Comparison of ENCODE assay signal across 8 mouse cellular contexts in the genomic region with DNA sequence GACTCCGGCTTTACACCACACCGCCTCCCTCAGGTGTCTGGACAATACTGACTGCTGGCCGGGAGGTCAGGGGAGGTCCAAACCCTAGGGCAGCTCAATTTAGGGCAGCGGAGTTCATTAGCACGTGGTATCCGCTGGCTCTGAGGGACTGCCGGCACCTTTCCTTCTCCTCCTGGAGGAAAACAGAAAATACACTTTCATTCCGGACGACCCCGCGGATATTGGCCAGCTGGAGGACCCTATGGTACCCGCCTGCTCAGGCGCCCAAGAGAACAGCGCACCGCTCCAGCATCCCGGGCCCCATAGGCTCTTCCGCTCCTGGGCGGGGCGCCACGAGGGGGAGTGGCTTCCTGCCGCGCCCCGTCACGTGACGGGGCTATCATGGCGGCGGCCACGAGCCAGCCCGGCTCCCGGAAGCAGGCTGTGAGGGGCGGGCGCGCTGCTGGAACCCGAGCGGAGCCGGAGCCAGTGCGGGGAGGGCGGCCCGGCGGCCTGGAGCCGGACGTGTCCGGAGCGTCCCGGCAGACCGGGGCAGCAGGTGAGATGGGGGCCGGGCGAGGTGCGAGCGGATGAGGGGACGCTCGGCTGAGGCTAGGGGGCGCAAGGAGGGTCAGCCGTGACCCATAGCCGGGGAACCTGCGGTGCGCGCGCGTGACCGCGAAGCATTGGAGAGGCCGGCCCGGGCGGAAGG. TPM values are rescaled to one million over a fixed set of nuclear protein-coding genes. Genes with fewer than 3 reads are reported as not detected.
DNase-seq lines count a peak whose midpoint lies in the region; ATAC-seq and TF ChIP-seq lines count a peak whose summit lies in the region.

Gene Mfsd5 (plus strand): TSS at position 363 of the 691 bp plus-strand sequence.

- peaks cover 18% of the 10 kb centered on the region for H3K36me3 ChIP-seq in heart, embryonic 12.5 days
- peaks cover 9% of the 10 kb centered on the region for H3K36me3 ChIP-seq in kidney, postnatal 0 days (ENCODE audit: insufficient read depth, low read length)
- peaks cover 9% of the 10 kb centered on the region for H3K36me3 ChIP-seq in liver, embryonic 11.5 days (ENCODE audit: control insufficient read depth, insufficient read depth, low read length)
- no peaks in the 10 kb centered on the region for H3K36me3 ChIP-seq in myocyte (ENCODE audit: control insufficient read depth, insufficient read depth)

- peak; percentile 56 for TF ChIP-seq CTCF in kidney, postnatal 0 days (IDR thresholded peaks at IDR 0.05; ENCODE audit: low read depth)

- H3K4me1 ChIP-seq in brown adipose tissue, adult 24 weeks (ENCODE audit: control insufficient read depth, insufficient read depth, insufficient read length, low read length), result peaks cover 7% of the 10 kb centered on the region
- H3K4me1 ChIP-seq in heart, embryonic 12.5 days (replicated peaks), result peaks cover 23% of the 10 kb centered on the region
- H3K4me1 ChIP-seq in kidney, postnatal 0 days (replicated peaks; ENCODE audit: insufficient read depth, low read length), result peaks cover 13% of the 10 kb centered on the region; the same call in 1 of the 2 replicates
- peaks cover 32% of the 10 kb centered on the region for H3K4me1 ChIP-seq in liver, embryonic 11.5 days (replicated peaks; ENCODE audit: control insufficient read depth, insufficient read depth, low read length)

- peak within 1 kb of the TSS; percentile 83 for H3K9ac ChIP-seq in heart, embryonic 12.5 days
- peak within 1 kb of the TSS; percentile 86 for H3K9ac ChIP-seq in kidney, postnatal 0 days (ENCODE audit: low read depth, low read length)
- H3K9ac ChIP-seq in liver, embryonic 11.5 days (ENCODE audit: low read depth, low read length), result peak within 1 kb of the TSS; percentile 84

- peak; percentile 98 for ATAC-seq in CD4-positive, CD25-positive, alpha-beta regulatory T cell, adult 4 months
- peak; percentile 95 for ATAC-seq in erythroid progenitor cell, adult 5-6 weeks (replicated peaks; ENCODE audit: low FRiP score, poor library complexity, severe bottlenecking)
- ATAC-seq in heart, embryonic 12.5 days (ENCODE audit: insufficient number of reproducible peaks, low FRiP score), result peak; percentile 97
- ATAC-seq in kidney, postnatal 0 days (replicated peaks; ENCODE audit: low FRiP score, low read depth), result peak; percentile 96
- ATAC-seq in liver, embryonic 11.5 days (replicated peaks; ENCODE audit: low FRiP score), result peak; percentile 93

- H3K27me3 ChIP-seq in heart, embryonic 12.5 days (replicated peaks), result no peaks in the 10 kb centered on the region
- no peaks in the 10 kb centered on the region for H3K27me3 ChIP-seq in kidney, postnatal 0 days (ENCODE audit: insufficient read depth, low read length)
- H3K27me3 ChIP-seq in liver, embryonic 11.5 days (replicated peaks; ENCODE audit: control insufficient read depth, insufficient read depth, low read length), result no peaks in the 10 kb centered on the region
- no peaks in the 10 kb centered on the region for H3K27me3 ChIP-seq in myocyte (ENCODE audit: control insufficient read depth, insufficient read depth, insufficient read length)

- H3ac ChIP-seq in myocyte (ENCODE audit: control insufficient read depth, insufficient read length), result peak within 1 kb of the TSS; percentile 32

- peak; percentile 90 for TF ChIP-seq POLR2A in myocyte (IDR thresholded peaks at IDR 0.05; ENCODE audit: insufficient read length, low read depth)

- H3K27ac ChIP-seq in brown adipose tissue, adult 24 weeks (replicated peaks; ENCODE audit: low read depth, low read length), result peak within 1 kb of the TSS; percentile 90
- peak within 1 kb of the TSS; percentile 81 for H3K27ac ChIP-seq in heart, embryonic 12.5 days (ENCODE audit: poor library complexity, severe bottlenecking)
- H3K27ac ChIP-seq in kidney, postnatal 0 days, result peak within 1 kb of the TSS; percentile 91
- peak within 1 kb of the TSS; percentile 79 for H3K27ac ChIP-seq in liver, embryonic 11.5 days (ENCODE audit: low read depth, low read length)

- H3K79me2 ChIP-seq in myocyte (ENCODE audit: control insufficient read depth, insufficient read depth), result peaks cover 16% of the 10 kb centered on the region

- peak; percentile 95 for DNase-seq in kidney, postnatal 0 days (ENCODE audit: low spot score)
- peak; percentile 91 for DNase-seq in liver, embryonic 11.5 days (ENCODE audit: low spot score)
- peak; percentile 87 to 94 for DNase-seq in spleen, postnatal 4 days (ENCODE audit: low spot score in 2 of 2)

- H3K4me2 ChIP-seq in heart, embryonic 12.5 days, result peak within 1 kb of the TSS; percentile 90
- peak within 1 kb of the TSS; percentile 95 for H3K4me2 ChIP-seq in kidney, postnatal 0 days (ENCODE audit: low read length)
- peak within 1 kb of the TSS; percentile 95 for H3K4me2 ChIP-seq in liver, embryonic 11.5 days
- H3K4me2 ChIP-seq in myocyte (ENCODE audit: low read depth), result peak within 1 kb of the TSS; percentile 96

- H3K4me3 ChIP-seq in brown adipose tissue, adult 24 weeks (ENCODE audit: insufficient read depth, low read depth, low read length), result peak within 1 kb of the TSS; percentile 100
- peak within 1 kb of the TSS; percentile 65 for H3K4me3 ChIP-seq in heart, embryonic 12.5 days
- peak within 1 kb of the TSS; percentile 94 for H3K4me3 ChIP-seq in kidney, postnatal 0 days (replicated peaks; ENCODE audit: low read depth, low read length)
- peak within 1 kb of the TSS; percentile 91 for H3K4me3 ChIP-seq in liver, embryonic 11.5 days (ENCODE audit: low read depth, low read length)
- H3K4me3 ChIP-seq in myocyte, result peak within 1 kb of the TSS; percentile 69

- no peaks in the 10 kb centered on the region for H3K9me3 ChIP-seq in heart, embryonic 12.5 days (replicated peaks)
- no peaks in the 10 kb centered on the region for H3K9me3 ChIP-seq in kidney, postnatal 0 days (replicated peaks; ENCODE audit: low read length)
- no peaks in the 10 kb centered on the region for H3K9me3 ChIP-seq in liver, embryonic 11.5 days (ENCODE audit: control insufficient read depth, low read length)

- WGBS in heart, embryonic 12.5 days, result under 1% methylated on average over 65 of the region's 65 CpGs
- WGBS in kidney, postnatal 0 days, result under 1% methylated on average over 64 of the region's 65 CpGs
- 1% methylated on average over 65 of the region's 65 CpGs for WGBS in liver, embryonic 11.5 days

TF ChIP-seq in myocyte, 11 proteins besides CTCF, POLR2A, EP300 and RAD21:
- TF ChIP-seq TCF12 (IDR thresholded peaks at IDR 0.05; ENCODE audit: insufficient read depth, poor library complexity, severe bottlenecking) (no peak), POLR2AphosphoS2 (IDR thresholded peaks at IDR 0.05; ENCODE audit: insufficient read length, low read depth) (peak; percentile 83), E2F4 (IDR thresholded peaks at IDR 0.05; ENCODE audit: insufficient read depth) (peak; percentile 32), TCF3 (IDR thresholded peaks at IDR 0.05; ENCODE audit: insufficient read length, low read depth) (no peak), SRF (IDR thresholded peaks at IDR 0.05; ENCODE audit: control insufficient read depth, insufficient read length, low read depth) (no peak), MYOG (IDR thresholded peaks at IDR 0.05; ENCODE audit: control insufficient read depth in 1 of 3, insufficient read depth in 1 of 3, insufficient read length in 2 of 3, low read depth in 2 of 3) (peak in 2 of 3 experiments; percentile 19 to 52), CEBPB (IDR thresholded peaks at IDR 0.05; ENCODE audit: insufficient read depth, poor library complexity, severe bottlenecking) (no peak), MYOD1 (IDR thresholded peaks at IDR 0.05; ENCODE audit: control insufficient read depth in 1 of 3, insufficient read length in 2 of 3, low read depth in 2 of 3) (peak in 1 of 3 experiments; percentile 46), USF1 (IDR thresholded peaks at IDR 0.05; ENCODE audit: low read depth) (peak; percentile 94), MAX (IDR thresholded peaks at IDR 0.05; ENCODE audit: low read depth) (no peak), REST (IDR thresholded peaks at IDR 0.05; ENCODE audit: insufficient read depth, insufficient read length) (no peak)

RNA-seq across cellular contexts. Expression of gene Mfsd5, which starts in this region (rescaled TPM):
- 10 to 100 TPM; 28.3 to 31.4 TPM for polyA plus RNA-seq in CD4-positive, CD25-positive, alpha-beta regulatory T cell, adult 4 months (2017; shearing (Covaris generic))
- polyA plus RNA-seq in brown adipose tissue, adult 24 weeks (2012; ENCODE audit: insufficient read depth, insufficient read length, missing spikeins), result 17.0 and 20.0 TPM in 2 replicates
- 8.8 and 19.1 TPM in 2 replicates for total RNA-seq in erythroid progenitor cell, adult 5-6 weeks (2015; ENCODE audit: low replicate concordance)
- 3.1 and 5.1 TPM in 2 replicates for total RNA-seq in erythroid progenitor cell, adult 5-6 weeks (2017; ENCODE audit: low replicate concordance)
- polyA plus RNA-seq in heart, embryonic 12.5 days (2016; fragmentation: Nextera tagmentation; extraction: Ambion mirVana), result 46.2 and 48.2 TPM in 2 replicates
- polyA plus RNA-seq in kidney, postnatal 0 days (2015; fragmentation: Nextera tagmentation; extraction: Ambion mirVana), result 68.2 and 73.2 TPM in 2 replicates
- 58.8 and 60.7 TPM in 2 replicates for polyA plus RNA-seq in liver, embryonic 11.5 days (2014; fragmentation: Nextera tagmentation; extraction: Ambion mirVana)
- polyA plus RNA-seq in myocyte (2012; fragmentation: generic; extraction: Trizol), result 83.3 TPM

Comparison
In these comparisons a context has a peak if more than half of its experiments do, and no peak if none do; other contexts are left out.
1. Peak in every context shown above with its lines: DNase-seq, ATAC-seq, H3K4me3 ChIP-seq and H3K27ac ChIP-seq.